Mouse (Mus musculus): ENCODE data around the gene Large1.

GRCm38 (mm10) chr8:73329131-73329530 is 24.2 kb downstream of the Large1 start:
- TF ChIP-seq EP300 (IDR thresholded peaks at IDR 0.05; ENCODE audit: low read depth), result no peak
- no peak for TF ChIP-seq CTCF (IDR thresholded peaks at IDR 0.05; ENCODE audit: low read depth)
